Mouse (Mus musculus): Measurements from ENCODE around the gene Mansc4. TPM values are rescaled to one million over a fixed set of nuclear protein-coding genes. Genes with fewer than 3 reads are reported as not detected.

The Mansc4 gene
- total and polyA plus RNA-seq, 3 experiments: 0.21 TPM; not detected in 2

DNA sequence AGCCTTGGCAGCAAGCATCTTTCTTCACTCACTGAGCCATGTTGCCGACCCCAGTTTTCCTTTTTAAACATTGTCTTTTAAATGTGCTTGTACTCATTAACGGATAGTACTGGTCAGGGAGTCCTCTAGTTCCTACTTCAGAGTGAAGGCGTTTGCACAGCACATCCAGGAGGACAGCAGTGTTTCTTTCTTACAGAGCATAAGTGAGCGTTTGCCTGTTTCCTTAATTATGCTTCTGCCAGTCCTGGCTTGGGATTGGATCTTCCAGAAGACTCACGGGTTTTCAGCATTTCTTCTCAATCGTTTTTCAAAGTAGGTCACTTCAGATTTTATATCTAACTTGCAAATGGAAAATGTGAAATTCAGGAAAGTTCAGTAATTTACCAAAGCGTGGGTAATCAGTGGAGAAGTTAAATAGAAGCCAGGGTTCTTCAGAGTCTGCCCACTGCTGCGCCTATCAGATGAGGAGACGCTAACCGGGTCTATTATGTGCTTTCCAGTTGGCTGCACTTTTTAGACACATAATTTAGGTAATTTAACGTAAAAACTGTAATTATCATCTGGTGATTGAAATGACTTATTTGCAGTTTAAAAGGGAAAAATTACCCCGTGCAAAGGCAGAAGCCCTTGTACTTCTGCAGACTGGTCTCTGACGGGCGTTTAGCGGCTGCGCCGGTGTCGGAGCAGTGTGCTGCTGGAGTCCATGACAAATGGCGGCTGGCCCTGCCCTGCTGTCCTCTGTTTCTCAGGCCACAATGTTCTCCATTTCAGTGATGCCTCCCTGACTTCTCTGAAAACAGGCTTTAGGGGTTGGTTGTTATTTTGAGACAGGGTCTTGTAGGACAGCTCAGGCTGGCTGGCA lies 32.8 kb downstream of the Mansc4 start:
- H3K27me3 ChIP-seq (ENCODE audit: control insufficient read depth in 1 of 2, insufficient read depth in 2 of 2, low read length in 2 of 2): no peaks in the 10 kb centered on the region
- no peak overlapping the region for H3K27ac ChIP-seq (ENCODE audit: control insufficient read depth, low read depth, low read length)
- no peaks in the 10 kb centered on the region for H3K9me3 ChIP-seq (replicated peaks; ENCODE audit: insufficient read depth, low read length)
- H3K36me3 ChIP-seq (ENCODE audit: control insufficient read depth in 1 of 2, insufficient read depth in 2 of 2, low read length in 2 of 2): peaks cover 0 to 26% of the 10 kb centered on the region in 2 experiments; a peak in 2 of 4 replicates
- no peaks in the 10 kb centered on the region for H3K79me2 ChIP-seq (ENCODE audit: control insufficient read depth, insufficient read depth, low read length, poor library complexity)
- H3K9ac ChIP-seq (ENCODE audit: control insufficient read depth, low read depth, low read length, poor library complexity, severe bottlenecking): no peak overlapping the region
- DNase-seq (ENCODE audit: low read depth, low spot score): no peak
- no peaks in the 10 kb centered on the region for H3K4me1 ChIP-seq (ENCODE audit: control insufficient read depth in 1 of 2, insufficient read depth in 2 of 2, low read length in 2 of 2)
- TF ChIP-seq MAX (IDR thresholded peaks at IDR 0.05; ENCODE audit: low read length) (no peak), EP300 (IDR thresholded peaks at IDR 0.05; ENCODE audit: low read depth in 1 of 2, low read length in 2 of 2) (no peak), ZNF384 (IDR thresholded peaks at IDR 0.05; ENCODE audit: low read depth, low read length) (no peak), ZC3H11A (IDR thresholded peaks at IDR 0.05; ENCODE audit: low read depth, low read length) (no peak), TAL1 (IDR thresholded peaks at IDR 0.05; ENCODE audit: low read length) (no peak), CHD2 (IDR thresholded peaks at IDR 0.05; ENCODE audit: low read length) (no peak), MEF2A (IDR thresholded peaks at IDR 0.05; ENCODE audit: extremely low read depth, insufficient replicate concordance, low read depth, low read length, poor library complexity, severe bottlenecking) (no peak), USF1 (IDR thresholded peaks at IDR 0.05; ENCODE audit: low read depth, low read length) (no peak), ZMIZ1 (IDR thresholded peaks at IDR 0.05; ENCODE audit: low read depth, low read length) (no peak), TBP (IDR thresholded peaks at IDR 0.05; ENCODE audit: low read depth, low read length) (no peak), HCFC1 (IDR thresholded peaks at IDR 0.05; ENCODE audit: low read depth, low read length) (no peak), USF2 (IDR thresholded peaks at IDR 0.05; ENCODE audit: borderline replicate concordance in 1 of 2, insufficient read depth in 1 of 2, low read depth in 1 of 2, low read length in 2 of 2) (no peak), RAD21 (IDR thresholded peaks at IDR 0.05; ENCODE audit: low read depth, low read length) (no peak), POLR2AphosphoS2 (IDR thresholded peaks at IDR 0.05; ENCODE audit: low read length) (no peak), GABPA (IDR thresholded peaks at IDR 0.05; ENCODE audit: low read depth, low read length) (no peak), GATA1 (IDR thresholded peaks at IDR 0.05; ENCODE audit: low read depth, low read length) (no peak), ELF1 (IDR thresholded peaks at IDR 0.05; ENCODE audit: low read depth, low read length) (no peak)
- no peak overlapping the region for H3K4me3 ChIP-seq (ENCODE audit: control insufficient read depth in 1 of 2, insufficient read depth in 1 of 2, low read depth in 2 of 2, low read length in 2 of 2)

DNA sequence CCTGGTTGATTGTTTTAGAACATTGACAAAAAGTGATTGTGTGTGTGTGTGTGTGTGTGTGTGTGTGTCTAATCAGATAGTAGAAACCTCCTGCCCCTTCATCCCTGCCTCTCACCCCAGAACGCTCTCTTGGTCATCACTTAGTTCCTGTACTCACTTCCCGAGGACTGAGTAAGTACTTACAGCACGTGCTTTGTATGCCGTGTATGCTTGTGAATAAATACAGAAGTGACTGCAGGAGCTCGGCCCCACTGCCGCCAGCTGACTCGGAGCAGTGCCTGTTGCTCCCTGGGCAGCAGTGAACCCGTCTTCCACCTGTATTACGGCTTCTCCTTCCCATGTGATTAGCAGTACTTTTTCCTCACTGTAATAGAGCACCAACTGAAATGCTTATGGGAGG lies 34.4 kb downstream of the Mansc4 start:
- Histone ChIP-seq H3K36me3 (ENCODE audit: control insufficient read depth in 1 of 2, insufficient read depth in 2 of 2, low read length in 2 of 2) (peaks cover 0 to 31% of the 10 kb centered on the region in 2 experiments; a peak in 2 of 4 replicates), H3K27ac (ENCODE audit: control insufficient read depth, low read depth, low read length) (no peak overlapping the region)
- no peak for DNase-seq (ENCODE audit: low read depth, low spot score)

More for the DNA sequence above, 34.4 kb downstream of the Mansc4 start:
- Histone ChIP-seq H3K9ac (ENCODE audit: control insufficient read depth, low read depth, low read length, poor library complexity, severe bottlenecking) (no peak overlapping the region), H3K4me1 (ENCODE audit: control insufficient read depth in 1 of 2, insufficient read depth in 2 of 2, low read length in 2 of 2) (no peaks in the 10 kb centered on the region), H3K4me3 (ENCODE audit: control insufficient read depth in 1 of 2, insufficient read depth in 1 of 2, low read depth in 2 of 2, low read length in 2 of 2) (no peak overlapping the region), H3K79me2 (ENCODE audit: control insufficient read depth, insufficient read depth, low read length, poor library complexity) (no peaks in the 10 kb centered on the region), H3K27me3 (ENCODE audit: control insufficient read depth in 1 of 2, insufficient read depth in 2 of 2, low read length in 2 of 2) (no peaks in the 10 kb centered on the region), H3K9me3 (replicated peaks; ENCODE audit: insufficient read depth, low read length) (no peaks in the 10 kb centered on the region)
- TF ChIP-seq ZKSCAN1 (IDR thresholded peaks at IDR 0.05; ENCODE audit: low read depth, low read length): no peak
- no peak for TF ChIP-seq EP300 (IDR thresholded peaks at IDR 0.05; ENCODE audit: low read depth in 1 of 2, low read length in 2 of 2)
